Mouse (Mus musculus) B cell, adult 67 days (primary cell): ENCODE data around the gene Tcp10c. TPM values are rescaled to one million over a fixed set of nuclear protein-coding genes. Genes with fewer than 3 reads are reported as not detected.

ENCODE experiments used
- total RNA-seq, 2 experiments: library from RNA; stranded (reverse); gene quantifications; 4 replicates each; pipeline ENCODE4 v1.2.4; 2023

Tcp10c gene
- not detected for total RNA-seq

GRCm38 (mm10) chr17:13354521-13354920 is at the start of gene Tcp10c:
Gene Tcp10c, plus strand, starts transcription at chr17:13354572.

Other genes with a start within 250 kb of the Tcp10c start
- not detected for gene Unc93a, start 222.8 kb upstream of the Tcp10c start, total RNA-seq
- not detected for gene Smok2a, start 133.4 kb upstream of the Tcp10c start, total RNA-seq
- not detected for gene Smok2b, start 124.3 kb upstream of the Tcp10c start, total RNA-seq